Mouse (Mus musculus) v-Abl transformed pro-B cells (cell line): ENCODE data around the gene Kif17.

Experiments used
- in situ Hi-C, 2 experiments: fragments of 400-800 bp; cut with MboI; formaldehyde crosslinking; loops; one replicate each; pipeline ENCODE4 v1.15.1; 2025; ENCODE audit not compliant: unreplicated experiment in 2 of 2

The Kif17 gene

DNA sequence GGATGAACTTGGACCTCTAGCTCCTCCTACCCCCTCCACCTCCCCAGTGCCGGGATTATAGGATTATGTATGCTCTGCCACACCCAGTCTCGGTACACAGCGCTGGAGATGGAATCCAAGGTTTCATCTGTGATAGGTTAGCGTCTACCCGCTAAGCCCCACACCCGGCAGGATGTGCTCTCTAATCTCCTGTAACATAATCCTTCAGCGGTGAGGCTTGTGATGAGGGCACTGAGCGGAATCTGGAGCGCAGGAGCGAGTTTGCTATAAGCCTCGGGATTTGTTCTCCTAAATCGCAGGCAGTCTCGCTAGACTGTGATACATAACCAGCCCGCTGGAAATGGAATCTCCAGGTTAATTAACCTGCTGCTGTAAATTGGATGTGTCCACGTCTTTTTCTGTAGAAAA is 80.0 kb downstream of the Kif17 start:
- in situ Hi-C loops, result loop anchor here (25.0 kb wide), 1 partner anchor 232 kb away; no protein-coding TSS in a partner anchor

GRCm38 (mm10) chr4:138331647-138332046 is 81.4 kb downstream of the Kif17 start:
- in situ Hi-C loops, result loop anchor here (25.0 kb wide), 1 partner anchor 231 kb away; no protein-coding TSS in a partner anchor

- in situ Hi-C loops, result loop anchor here (25.0 kb wide), 1 partner anchor 229 kb away; no protein-coding TSS in a partner anchor
Measured at GRCm38 (mm10) chr4:138333135-138333534, 82.9 kb downstream of the Kif17 start.

DNA sequence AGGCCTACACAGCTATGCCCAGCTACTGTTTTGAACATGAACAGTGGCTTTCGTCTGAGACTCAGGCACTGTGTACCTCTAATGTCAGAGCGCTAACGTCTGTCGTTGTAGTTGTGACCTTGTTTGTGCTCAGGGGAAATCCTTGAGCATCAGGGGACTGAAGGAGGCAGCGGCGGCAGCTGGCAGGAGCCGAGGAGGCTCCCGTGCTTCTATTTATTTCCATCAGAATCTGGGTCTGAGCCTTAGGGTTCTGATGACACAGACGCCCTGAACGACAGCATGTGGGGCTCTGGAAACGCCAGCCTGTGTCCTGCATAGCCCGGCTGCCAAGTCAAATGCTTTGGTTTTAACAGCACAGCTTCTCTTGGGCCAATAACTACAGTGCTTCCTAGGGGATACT is 84.8 kb downstream of the Kif17 start:
- in situ Hi-C loops, result loop anchor here (25.0 kb wide), 1 partner anchor 227 kb away; no protein-coding TSS in a partner anchor

GRCm38 (mm10) chr4:138335648-138336047 is 85.4 kb downstream of the Kif17 start:
- in situ Hi-C loops, result loop anchor here (25.0 kb wide), 1 partner anchor 227 kb away; no protein-coding TSS in a partner anchor

DNA sequence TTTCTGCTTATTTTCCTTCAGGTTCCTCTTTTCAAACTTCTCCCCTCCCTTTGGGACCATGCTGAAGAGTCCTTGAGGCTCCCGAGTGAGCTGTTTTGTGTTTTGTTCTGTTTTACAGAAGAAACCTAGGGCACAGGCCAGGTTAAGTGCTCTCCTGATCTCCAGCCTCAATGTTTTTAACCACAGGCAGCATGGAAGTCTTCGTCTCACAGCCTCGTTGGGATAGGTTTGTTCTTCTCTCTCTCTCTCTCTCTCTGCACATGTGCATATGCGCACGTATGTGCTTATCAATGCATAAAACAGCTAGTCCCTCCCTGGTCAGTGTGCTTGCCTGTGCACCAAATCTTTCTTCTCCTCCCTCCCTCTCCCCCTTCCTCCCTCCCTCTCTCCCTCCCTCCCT is 86.6 kb downstream of the Kif17 start:
- in situ Hi-C loops, result loop anchor here (25.0 kb wide), 1 partner anchor 225 kb away; no protein-coding TSS in a partner anchor

DNA sequence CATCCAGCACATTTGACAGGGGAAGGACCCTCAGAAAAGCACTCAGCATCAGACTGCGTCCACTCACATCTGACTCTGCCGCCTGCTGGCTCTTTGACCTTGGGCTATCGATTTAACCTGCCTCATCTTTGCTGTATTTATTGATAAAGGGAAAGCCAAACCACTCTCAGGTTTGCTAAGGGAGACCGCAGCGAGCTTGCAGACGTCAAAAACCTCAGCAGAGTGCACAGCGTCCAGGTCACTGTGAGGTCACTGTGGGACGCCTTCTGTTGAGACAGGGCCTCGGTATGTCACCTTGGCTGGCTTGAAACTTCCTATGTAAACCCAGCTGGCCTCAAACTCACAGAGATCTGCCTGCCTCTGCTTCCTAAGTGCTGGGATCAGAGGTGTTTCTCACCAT is 87.1 kb downstream of the Kif17 start:
- in situ Hi-C loops, result loop anchor here (25.0 kb wide), 1 partner anchor 225 kb away; no protein-coding TSS in a partner anchor

DNA sequence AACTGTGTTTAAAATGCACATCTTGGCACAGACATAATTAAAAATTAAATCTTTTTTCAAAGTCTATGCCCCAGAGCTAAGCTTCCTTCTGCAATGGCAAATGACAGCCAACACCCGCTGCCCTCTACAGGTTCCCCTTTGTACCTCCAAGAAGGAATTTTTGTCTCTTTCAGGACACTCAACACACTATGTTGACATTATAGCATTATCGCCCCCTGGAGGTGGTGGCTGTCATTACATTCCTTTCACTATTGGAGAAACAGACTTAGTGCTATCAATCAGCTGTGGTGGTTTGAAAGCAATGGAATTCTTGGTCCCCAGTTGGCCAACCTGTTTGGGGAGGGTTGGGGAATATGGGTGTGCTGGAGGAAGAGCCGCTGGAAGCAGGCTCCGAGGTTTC is 89.7 kb downstream of the Kif17 start:
- in situ Hi-C loops, result loop anchor here (25.0 kb wide), 1 partner anchor 222 kb away; no protein-coding TSS in a partner anchor

DNA sequence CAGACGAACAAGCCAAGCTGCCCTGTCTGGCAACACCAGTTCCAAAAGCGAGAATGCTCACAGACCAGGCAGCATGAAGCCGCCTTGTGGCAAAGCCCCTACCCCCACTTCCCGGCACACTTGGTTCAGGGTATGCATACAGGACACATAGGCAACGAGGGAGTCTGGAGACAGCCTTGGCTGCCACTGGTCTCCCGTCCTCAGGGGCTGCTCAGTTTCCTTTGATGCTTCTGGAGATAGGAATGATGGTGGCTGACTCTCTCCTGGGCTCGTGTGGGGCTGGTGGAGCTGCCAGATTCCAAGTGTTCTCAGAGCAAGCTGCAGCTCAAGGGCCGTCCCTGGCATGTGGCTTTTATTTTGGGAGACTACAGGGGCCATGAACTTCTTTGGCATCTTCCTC is 91.2 kb downstream of the Kif17 start:
- in situ Hi-C loops, result loop anchor here (25.0 kb wide), 1 partner anchor 221 kb away; no protein-coding TSS in a partner anchor

- in situ Hi-C loops, result loop anchor here (25.0 kb wide), 1 partner anchor 220 kb away; no protein-coding TSS in a partner anchor
Measured at GRCm38 (mm10) chr4:138342048-138342447, 91.8 kb downstream of the Kif17 start.

- in situ Hi-C loops, result loop anchor here (25.0 kb wide), 1 partner anchor 220 kb away; no protein-coding TSS in a partner anchor
Measured at GRCm38 (mm10) chr4:138342778-138343177, 92.5 kb downstream of the Kif17 start.

- in situ Hi-C loops, result loop anchor here (25.0 kb wide), 1 partner anchor 219 kb away; no protein-coding TSS in a partner anchor
Measured at GRCm38 (mm10) chr4:138343341-138343837, 93.2 kb downstream of the Kif17 start.

DNA sequence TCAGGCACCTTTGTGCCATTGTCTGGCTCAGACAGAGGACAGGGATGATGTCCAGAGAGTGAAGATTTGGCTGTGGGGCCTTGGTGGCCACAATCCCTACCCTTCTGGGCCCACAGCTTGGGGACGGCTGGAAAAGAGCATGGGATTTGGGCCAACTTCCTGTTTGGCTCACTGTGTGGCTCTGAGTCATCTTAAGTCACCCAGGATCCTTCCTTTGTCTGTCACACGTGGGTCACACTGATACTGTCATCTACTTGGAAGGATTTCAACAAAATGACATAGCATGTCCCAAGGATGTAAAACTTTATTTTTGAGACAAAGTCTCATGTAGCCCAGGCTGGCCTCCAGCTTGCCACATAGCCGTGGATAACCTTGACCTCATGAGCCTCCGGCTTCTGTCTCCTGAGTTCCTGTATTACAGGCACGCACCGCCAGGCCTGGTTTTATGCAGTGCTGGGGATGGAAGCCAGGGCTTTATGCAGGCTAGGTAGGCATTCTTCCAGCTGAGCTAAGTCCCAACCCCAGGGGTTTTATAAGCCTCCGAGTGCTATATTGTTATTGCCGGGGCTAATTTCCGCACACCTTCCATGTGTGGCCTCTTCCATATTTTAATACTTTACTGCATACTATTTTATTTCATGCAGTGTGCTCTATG is 94.8 kb downstream of the Kif17 start:
- in situ Hi-C loops, result loop anchor here (25.0 kb wide), 1 partner anchor 217 kb away; no protein-coding TSS in a partner anchor

DNA sequence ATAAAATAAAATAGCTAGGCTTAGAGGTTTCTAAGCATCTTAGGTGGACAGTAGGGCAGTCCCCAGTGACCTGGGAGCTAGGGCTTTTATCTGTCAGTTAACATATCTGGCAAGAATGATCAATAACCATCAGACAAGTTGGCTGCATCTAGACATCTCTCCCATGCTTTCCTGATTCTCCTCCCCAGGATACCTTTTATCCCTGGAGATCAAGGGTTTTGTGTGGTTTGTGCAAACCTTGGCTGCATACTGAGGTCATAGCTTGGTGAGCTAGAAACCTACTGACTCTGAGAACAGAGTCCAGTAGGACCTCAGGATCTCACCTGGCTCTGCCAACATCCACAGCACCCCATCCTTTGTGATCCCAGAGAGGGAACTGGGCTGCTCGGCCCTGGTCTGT is 97.0 kb downstream of the Kif17 start:
- in situ Hi-C loops, result loop anchor here (25.0 kb wide), 1 partner anchor 215 kb away; no protein-coding TSS in a partner anchor

DNA sequence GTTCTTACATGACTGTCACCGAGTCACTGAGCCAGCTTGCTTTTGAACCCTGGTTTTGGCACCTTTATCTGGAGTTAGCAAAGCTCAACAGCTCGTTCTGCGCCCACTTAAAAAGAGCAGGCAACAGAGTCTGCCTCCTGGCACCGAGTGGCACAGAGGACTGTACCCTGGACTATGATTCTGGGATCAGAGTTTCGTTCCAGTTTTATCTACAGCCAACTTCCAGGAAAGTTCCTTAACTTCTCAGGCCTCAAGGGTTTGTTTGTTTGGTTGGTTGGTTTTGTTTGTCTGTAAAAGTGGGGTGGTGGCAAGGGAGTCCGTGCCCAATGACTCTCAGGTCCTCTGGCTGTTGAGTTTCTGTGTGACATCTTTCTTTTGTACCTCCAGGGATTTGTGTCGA is 98.5 kb downstream of the Kif17 start:
- in situ Hi-C loops, result loop anchor here (25.0 kb wide), 1 partner anchor 214 kb away; no protein-coding TSS in a partner anchor
